Mouse (Mus musculus) hindbrain, embryonic 16.5 days (tissue): ENCODE measurements around the gene Paf1. TPM values are rescaled to one million over a fixed set of nuclear protein-coding genes. Genes with fewer than 3 reads are reported as not detected.
A peak's percentile ranks its signal among the peaks of the same experiment; 100 is the strongest.
"Not testable (repeated sequence)": the region's sequence is repeated elsewhere in the genome, so short reads cannot be mapped to it uniquely, and the experiment has no call there.

Experiments
- ATAC-seq: fragments of 200-750 bp; cut with Nextera tagmentation; 2 replicates; pipeline ENCODE4 v1.8.0; 2017; ENCODE audit warnings: moderate TSS enrichment, moderate library complexity
- H3K27ac ChIP-seq: fragments of 300-500 bp; sonication (generic); 2 replicates; pipeline ENCODE4 v1.5.1; 2014; ENCODE audit warnings: low read depth, mild to moderate bottlenecking, control low read depth, low read length, moderate library complexity
- H3K27me3 ChIP-seq: fragments of 300-500 bp; sonication (generic); replicated peaks from 2 replicates; pipeline ENCODE4 v1.6.1; 2014; ENCODE audit warnings: low read length; ENCODE audit not compliant: control insufficient read depth, insufficient read depth
- H3K36me3 ChIP-seq: fragments of 300-500 bp; sonication (generic); 2 replicates; pipeline ENCODE4 v1.6.1; 2014; ENCODE audit warnings: mild to moderate bottlenecking, low read length, moderate library complexity, mixed read lengths; ENCODE audit not compliant: control insufficient read depth, insufficient read depth
- H3K4me1 ChIP-seq: fragments of 300-500 bp; sonication (generic); 2 replicates; pipeline ENCODE4 v1.6.1; 2014; ENCODE audit warnings: low read depth, low read length; ENCODE audit not compliant: control insufficient read depth, insufficient read depth
- H3K4me2 ChIP-seq: fragments of 300-500 bp; sonication (generic); 2 replicates; pipeline ENCODE4 v1.6.1; 2014; ENCODE audit warnings: mild to moderate bottlenecking, low read length, control low read depth, moderate library complexity
- H3K4me3 ChIP-seq: fragments of 300-500 bp; sonication (generic); 2 replicates; pipeline ENCODE4 v1.5.1; 2014; ENCODE audit warnings: mild to moderate bottlenecking, low read length, control low read depth, moderate library complexity
- H3K9ac ChIP-seq: fragments of 300-500 bp; sonication (generic); 2 replicates; pipeline ENCODE4 v1.6.1; 2014; ENCODE audit warnings: low read depth, mild to moderate bottlenecking, control low read depth, low read length, moderate library complexity
- H3K9me3 ChIP-seq: fragments of 300-500 bp; sonication (generic); 2 replicates; pipeline ENCODE4 v1.6.1; 2014; ENCODE audit warnings: mild to moderate bottlenecking, low read length, moderate library complexity; ENCODE audit not compliant: control insufficient read depth
- WGBS: fragments of 180-500 bp; shearing (Covaris S2); extraction: QIAGEN DNeasy Blood & Tissue Kit; methylation state at CpG from one replicate; pipeline ENCODE4 v1.1.7; 2014; 5-methylcytosine and 5-hydroxymethylcytosine counted together
- polyA plus RNA-seq: library from polyadenylated mRNA; unstranded; fragments of >200 nt; fragmentation: Nextera tagmentation; extraction: Ambion mirVana; gene quantifications from 2 replicates; pipeline ENCODE4 v1.2.1, GENCODE M21; 2015

Gene Paf1
- polyA plus RNA-seq, 1 experiment from 2014 or later, result 102 TPM

- not testable (repeated sequence) for H3K27ac ChIP-seq, H3K4me3 ChIP-seq, ATAC-seq, H3K9me3 ChIP-seq, H3K9ac ChIP-seq, H3K4me2 ChIP-seq, H3K27me3 ChIP-seq
- Histone ChIP-seq H3K4me1 (peaks cover 13% of the 10 kb centered on the region), H3K36me3 (peaks cover 23% of the 10 kb centered on the region)
- WGBS, result 90% methylated on average over 5 of the region's 6 CpGs
Measured at GRCm38 (mm10) chr7:28386877-28387276, 5.9 kb upstream of the Paf1 start.

GRCm38 (mm10) chr7:28387384-28387783, 5.4 kb upstream of the Paf1 start:
- H3K4me3 ChIP-seq, H3K9me3 ChIP-seq, H3K27me3 ChIP-seq, H3K27ac ChIP-seq, H3K9ac ChIP-seq, H3K4me2 ChIP-seq, ATAC-seq: not testable (repeated sequence)
- Histone ChIP-seq H3K36me3 (peaks cover 23% of the 10 kb centered on the region), H3K4me1 (peaks cover 12% of the 10 kb centered on the region)
- WGBS, result 88% methylated on average over 7 of the region's 7 CpGs

GRCm38 (mm10) chr7:28390331-28390730, 2.4 kb upstream of the Paf1 start:
- no peak overlapping the region for H3K4me2 ChIP-seq
- WGBS, result 96% methylated on average over 3 of the region's 3 CpGs
- H3K27ac ChIP-seq, result no peak overlapping the region
- no peaks in the 10 kb centered on the region for H3K9me3 ChIP-seq
- ATAC-seq, result no peak
- H3K4me3 ChIP-seq, result no peak overlapping the region
- H3K36me3 ChIP-seq, result peaks cover 28% of the 10 kb centered on the region
- H3K4me1 ChIP-seq, result peaks cover 13% of the 10 kb centered on the region
- no peaks in the 10 kb centered on the region for H3K27me3 ChIP-seq
- no peak overlapping the region for H3K9ac ChIP-seq

- ATAC-seq, result no peak
- H3K4me3 ChIP-seq, result peak overlapping the region; percentile 97
- H3K27me3 ChIP-seq, result no peaks in the 10 kb centered on the region
- no peaks in the 10 kb centered on the region for H3K9me3 ChIP-seq
- peaks cover 13% of the 10 kb centered on the region for H3K4me1 ChIP-seq
- 7% methylated on average over 22 of the region's 22 CpGs for WGBS
- peaks cover 41% of the 10 kb centered on the region for H3K36me3 ChIP-seq
- H3K27ac ChIP-seq, result peak overlapping the region; percentile 80
- H3K9ac ChIP-seq, result peak overlapping the region; percentile 89
- peak overlapping the region; percentile 91 for H3K4me2 ChIP-seq
Measured at GRCm38 (mm10) chr7:28393272-28393951, 661 bp downstream of the Paf1 start.

GRCm38 (mm10) chr7:28395425-28395824, 2.7 kb downstream of the Paf1 start:
- Histone ChIP-seq H3K4me1 (peaks cover 13% of the 10 kb centered on the region), H3K9ac (no peak overlapping the region), H3K36me3 (peaks cover 44% of the 10 kb centered on the region), H3K27me3 (no peaks in the 10 kb centered on the region), H3K4me2 (no peak overlapping the region), H3K9me3 (no peaks in the 10 kb centered on the region), H3K4me3 (no peak overlapping the region), H3K27ac (no peak overlapping the region)
- WGBS, result 95% methylated on average over 4 of the region's 4 CpGs
- no peak for ATAC-seq

- no peak overlapping the region for H3K9ac ChIP-seq
- no peak overlapping the region for H3K4me2 ChIP-seq
- H3K9me3 ChIP-seq, result no peaks in the 10 kb centered on the region
- WGBS, result 62% methylated on average over 3 of the region's 3 CpGs
- peaks cover 7% of the 10 kb centered on the region for H3K4me1 ChIP-seq
- no peak overlapping the region for H3K27ac ChIP-seq
- H3K4me3 ChIP-seq, result no peak overlapping the region
- H3K27me3 ChIP-seq, result no peaks in the 10 kb centered on the region
- H3K36me3 ChIP-seq, result peaks cover 58% of the 10 kb centered on the region
- no peak for ATAC-seq
Measured at GRCm38 (mm10) chr7:28398000-28398399, 5.2 kb downstream of the Paf1 start.

- Histone ChIP-seq H3K4me1 (peaks cover 2% of the 10 kb centered on the region), H3K36me3 (peaks cover 66% of the 10 kb centered on the region), H3K27me3 (no peaks in the 10 kb centered on the region), H3K4me2 (no peak overlapping the region), H3K27ac (no peak overlapping the region), H3K9me3 (no peaks in the 10 kb centered on the region), H3K4me3 (no peak overlapping the region), H3K9ac (no peak overlapping the region)
- no peak for ATAC-seq
- 89% methylated on average over 10 of the region's 10 CpGs for WGBS
Measured at GRCm38 (mm10) chr7:28398696-28399340, 6.1 kb downstream of the Paf1 start.

GRCm38 (mm10) chr7:28401030-28401429, 8.3 kb downstream of the Paf1 start:
- Histone ChIP-seq H3K9me3 (no peaks in the 10 kb centered on the region), H3K4me3 (no peak overlapping the region), H3K27ac (no peak overlapping the region), H3K36me3 (peaks cover 75% of the 10 kb centered on the region), H3K4me2 (no peak overlapping the region), H3K4me1 (no peaks in the 10 kb centered on the region), H3K9ac (no peak overlapping the region), H3K27me3 (no peaks in the 10 kb centered on the region)
- no peak for ATAC-seq
- 100% methylated on average over 1 of the region's 1 CpGs for WGBS

GRCm38 (mm10) chr7:28401942-28402341, 9.2 kb downstream of the Paf1 start:
- no peak for ATAC-seq
- Histone ChIP-seq H3K36me3 (peaks cover 77% of the 10 kb centered on the region), H3K27me3 (no peaks in the 10 kb centered on the region), H3K9ac (no peak overlapping the region), H3K4me1 (no peaks in the 10 kb centered on the region), H3K9me3 (no peaks in the 10 kb centered on the region), H3K4me2 (no peak overlapping the region), H3K27ac (no peak overlapping the region), H3K4me3 (no peak overlapping the region)
- 85% methylated on average over 3 of the region's 3 CpGs for WGBS
